Mouse (Mus musculus) heart, adult 2 months (tissue): ENCODE measurements around the gene Slc34a2.

Experiments used
- CTCF ChIP-seq: fragments of 200-600 bp; IDR thresholded peaks from 2 replicates; pipeline ENCODE4 v1.8.1; 2022; ENCODE audit warnings: antibody characterized with exemption, mild to moderate bottlenecking, moderate library complexity
- POLR2A ChIP-seq: fragments of 200-500 bp; IDR thresholded peaks from 2 replicates; pipeline ENCODE4 v1.6.1; 2011; ENCODE audit warnings: mild to moderate bottlenecking, low read depth, low read length, control low read depth; ENCODE audit not compliant: insufficient read depth

DNA sequence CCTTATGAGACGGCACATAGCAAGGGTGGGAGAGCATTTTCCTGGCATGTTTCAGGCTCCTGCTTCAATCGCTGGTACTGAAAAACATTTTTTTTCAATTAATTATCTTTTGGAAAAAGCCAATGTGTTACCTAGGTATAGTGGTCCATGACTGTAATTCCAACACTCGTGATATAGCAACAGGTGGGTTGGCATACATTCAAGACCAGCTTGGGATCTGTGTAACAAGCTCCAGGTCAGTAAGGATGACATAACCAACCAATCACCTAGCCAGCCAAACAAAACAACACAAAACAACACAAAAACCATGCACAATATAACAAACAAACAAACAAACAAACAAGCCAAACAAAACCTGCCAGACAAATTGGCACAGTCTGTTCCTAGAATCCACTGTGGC, 33.9 kb upstream of the Slc34a2 start:
- TF ChIP-seq CTCF: no peak
- no peak for TF ChIP-seq POLR2A
